Mouse (Mus musculus) heart, embryonic 15.5 days (tissue): ENCODE data around the gene Calhm3. TPM values are rescaled to one million over a fixed set of nuclear protein-coding genes. Genes with fewer than 3 reads are reported as not detected.
"Not testable (repeated sequence)": the region's sequence is repeated elsewhere in the genome, so short reads cannot be mapped to it uniquely, and the experiment has no call there.

ENCODE experiments used
- ATAC-seq: fragments of 200-750 bp; cut with Nextera tagmentation; replicated peaks from 2 replicates; pipeline ENCODE4 v1.8.0; 2017; ENCODE audit warnings: low read depth, moderate TSS enrichment; ENCODE audit not compliant: insufficient number of reproducible peaks, insufficient read depth, low FRiP score
- H3K27ac ChIP-seq: fragments of 300-500 bp; sonication (generic); 2 replicates; pipeline ENCODE4 v1.5.1; 2015; ENCODE audit warnings: mild to moderate bottlenecking, inconsistent platforms
- H3K27me3 ChIP-seq: fragments of 300-500 bp; sonication (generic); 2 replicates; pipeline ENCODE4 v1.6.1; 2015; ENCODE audit warnings: inconsistent platforms
- H3K36me3 ChIP-seq: fragments of 300-500 bp; sonication (generic); 2 replicates; pipeline ENCODE4 v1.6.1; 2015; ENCODE audit warnings: mild to moderate bottlenecking, inconsistent platforms
- H3K4me1 ChIP-seq: fragments of 300-500 bp; sonication (generic); replicated peaks from 2 replicates; pipeline ENCODE4 v1.6.1; 2015; ENCODE audit warnings: inconsistent platforms
- H3K4me2 ChIP-seq: fragments of 300-500 bp; sonication (generic); 2 replicates; pipeline ENCODE4 v1.6.1; 2015; ENCODE audit warnings: inconsistent platforms, mild to moderate bottlenecking, moderate library complexity
- H3K4me3 ChIP-seq: fragments of 300-500 bp; sonication (generic); 2 replicates; pipeline ENCODE4 v1.5.1; 2015; ENCODE audit warnings: mild to moderate bottlenecking, inconsistent platforms
- H3K9ac ChIP-seq: fragments of 300-500 bp; sonication (generic); 2 replicates; pipeline ENCODE4 v1.6.1; 2015; ENCODE audit warnings: mild to moderate bottlenecking, inconsistent platforms
- H3K9me3 ChIP-seq: fragments of 300-500 bp; sonication (generic); replicated peaks from 2 replicates; pipeline ENCODE4 v1.6.1; 2016; ENCODE audit warnings: inconsistent platforms
- WGBS: fragments of 180-500 bp; shearing (Covaris S2); methylation state at CpG from one replicate; pipeline ENCODE4 v1.1.7; 2015; ENCODE audit warnings: mixed read lengths; 5-methylcytosine and 5-hydroxymethylcytosine counted together
- polyA plus RNA-seq: library from polyadenylated mRNA; unstranded; fragments of >200 nt; fragmentation: Nextera tagmentation; extraction: Ambion mirVana; gene quantifications from 2 replicates; pipeline ENCODE4 v1.2.1, GENCODE M21; 2015

The Calhm3 gene
- polyA plus RNA-seq, 1 experiment from 2014 or later: not detected

- Histone ChIP-seq H3K27ac (no peak overlapping the region), H3K9ac (no peak overlapping the region), H3K4me3 (no peak overlapping the region), H3K9me3 (no peaks in the 10 kb centered on the region), H3K36me3 (no peaks in the 10 kb centered on the region), H3K4me1 (peaks cover 12% of the 10 kb centered on the region), H3K27me3 (no peaks in the 10 kb centered on the region), H3K4me2 (no peak overlapping the region)
- no peak for ATAC-seq
- 32% methylated on average over 3 of the region's 3 CpGs for WGBS
These were observed 9.2 kb upstream of the Calhm3 start for GRCm38 (mm10) chr19:47166758-47167157.

GRCm38 (mm10) chr19:47163176-47163744, 5.7 kb upstream of the Calhm3 start:
- no peak for ATAC-seq
- peaks cover 5% of the 10 kb centered on the region for H3K4me1 ChIP-seq
- H3K9me3 ChIP-seq: no peaks in the 10 kb centered on the region
- no peaks in the 10 kb centered on the region for H3K27me3 ChIP-seq
- H3K27ac ChIP-seq: no peak overlapping the region
- H3K4me2 ChIP-seq: no peak overlapping the region
- H3K36me3 ChIP-seq: no peaks in the 10 kb centered on the region
- H3K4me3 ChIP-seq: no peak overlapping the region
- H3K9ac ChIP-seq: no peak overlapping the region
- 88% methylated on average over 6 of the region's 6 CpGs for WGBS

- H3K4me2 ChIP-seq: no peak overlapping the region
- H3K27ac ChIP-seq: no peak overlapping the region
- H3K27me3 ChIP-seq: no peaks in the 10 kb centered on the region
- no peak overlapping the region for H3K4me3 ChIP-seq
- WGBS: 63% methylated on average over 4 of the region's 4 CpGs
- H3K9ac ChIP-seq: no peak overlapping the region
- no peaks in the 10 kb centered on the region for H3K36me3 ChIP-seq
- H3K9me3 ChIP-seq: no peaks in the 10 kb centered on the region
- no peaks in the 10 kb centered on the region for H3K4me1 ChIP-seq
- ATAC-seq: no peak
These were observed 4.1 kb upstream of the Calhm3 start for GRCm38 (mm10) chr19:47161669-47162068.

GRCm38 (mm10) chr19:47153767-47154166, 3.8 kb downstream of the Calhm3 start:
- Histone ChIP-seq H3K27me3 (peaks cover 19% of the 10 kb centered on the region), H3K4me1 (peaks cover 10% of the 10 kb centered on the region), H3K9ac (no peak overlapping the region), H3K9me3 (no peaks in the 10 kb centered on the region), H3K4me2 (no peak overlapping the region), H3K4me3 (no peak overlapping the region), H3K36me3 (no peaks in the 10 kb centered on the region), H3K27ac (no peak overlapping the region)
- 86% methylated on average over 7 of the region's 7 CpGs for WGBS
- no peak for ATAC-seq

- Histone ChIP-seq H3K36me3 (no peaks in the 10 kb centered on the region), H3K27me3 (peaks cover 19% of the 10 kb centered on the region), H3K4me1 (peaks cover 10% of the 10 kb centered on the region), H3K4me3 (peak overlapping the region; percentile 34), H3K9me3 (no peaks in the 10 kb centered on the region), H3K9ac (no peak overlapping the region; the same call in 1 of the 2 replicates), H3K4me2 (peak overlapping the region; percentile 59), H3K27ac (no peak overlapping the region)
- 62% methylated on average over 12 of the region's 12 CpGs for WGBS
- ATAC-seq: no peak
These were observed 5.5 kb downstream of the Calhm3 start for GRCm38 (mm10) chr19:47152062-47152369.

GRCm38 (mm10) chr19:47151332-47152061, 6.1 kb downstream of the Calhm3 start:
- H3K4me3 ChIP-seq: peak overlapping the region; percentile 34

GRCm38 (mm10) chr19:47149854-47150253, 7.7 kb downstream of the Calhm3 start:
- ATAC-seq: no peak
- Histone ChIP-seq H3K36me3 (no peaks in the 10 kb centered on the region), H3K4me3 (no peak overlapping the region), H3K27me3 (peaks cover 19% of the 10 kb centered on the region), H3K9me3 (no peaks in the 10 kb centered on the region), H3K27ac (no peak overlapping the region; the same call in 1 of the 2 replicates), H3K9ac (no peak overlapping the region), H3K4me1 (peaks cover 10% of the 10 kb centered on the region), H3K4me2 (no peak overlapping the region)
- 37% methylated on average over 4 of the region's 4 CpGs for WGBS

More at GRCm38 (mm10) chr19:47151332-47152061, 6.1 kb downstream of the Calhm3 start:
- Histone ChIP-seq H3K9ac (no peak overlapping the region; the same call in 1 of the 2 replicates), H3K9me3 (no peaks in the 10 kb centered on the region), H3K27me3 (peaks cover 19% of the 10 kb centered on the region), H3K4me1 (peaks cover 10% of the 10 kb centered on the region), H3K27ac (no peak overlapping the region), H3K4me2 (peak overlapping the region; percentile 59), H3K36me3 (no peaks in the 10 kb centered on the region)
- no peak for ATAC-seq
- WGBS: 27% methylated on average over 32 of the region's 32 CpGs

- Histone ChIP-seq H3K36me3 (no peaks in the 10 kb centered on the region), H3K4me2 (no peak overlapping the region), H3K27me3 (peaks cover 19% of the 10 kb centered on the region), H3K4me3 (no peak overlapping the region), H3K9ac (no peak overlapping the region), H3K9me3 (no peaks in the 10 kb centered on the region), H3K27ac (no peak overlapping the region), H3K4me1 (peaks cover 10% of the 10 kb centered on the region)
- 68% methylated on average over 5 of the region's 5 CpGs for WGBS
- ATAC-seq: no peak
These were observed 9.2 kb downstream of the Calhm3 start for GRCm38 (mm10) chr19:47148267-47148847.

GRCm38 (mm10) chr19:47144154-47144553, 13.4 kb downstream of the Calhm3 start, which contains the start of gene Calhm1:
Gene Calhm1 (minus strand): TSS chr19:47144254.
- no peak within 1 kb of the TSS for H3K4me2 ChIP-seq
- no peaks in the 10 kb centered on the region for H3K27me3 ChIP-seq
- no peaks in the 10 kb centered on the region for H3K9me3 ChIP-seq

GRCm38 (mm10) chr19:47142438-47142837, 15.1 kb downstream of the Calhm3 start:
- no peaks in the 10 kb centered on the region for H3K36me3 ChIP-seq
- H3K4me2 ChIP-seq: no peak overlapping the region
- no peaks in the 10 kb centered on the region for H3K9me3 ChIP-seq
- no peak for ATAC-seq
- peaks cover 15% of the 10 kb centered on the region for H3K4me1 ChIP-seq
- H3K27ac ChIP-seq: no peak overlapping the region
- H3K9ac ChIP-seq: no peak overlapping the region
- 70% methylated on average over 6 of the region's 6 CpGs for WGBS
- no peak overlapping the region for H3K4me3 ChIP-seq
- no peaks in the 10 kb centered on the region for H3K27me3 ChIP-seq

More at GRCm38 (mm10) chr19:47144154-47144553, 13.4 kb downstream of the Calhm3 start, which contains the start of gene Calhm1:
- 80% methylated on average over 6 of the region's 6 CpGs for WGBS
- no peaks in the 10 kb centered on the region for H3K36me3 ChIP-seq
- ATAC-seq: no peak
- no peaks in the 10 kb centered on the region; the same call in none of the 2 replicates for H3K4me1 ChIP-seq
- no peak within 1 kb of the TSS for H3K9ac ChIP-seq
- no peak within 1 kb of the TSS for H3K4me3 ChIP-seq
- H3K27ac ChIP-seq: no peak within 1 kb of the TSS

- H3K9me3 ChIP-seq, H3K27me3 ChIP-seq, H3K4me2 ChIP-seq, H3K27ac ChIP-seq, H3K36me3 ChIP-seq, ATAC-seq, H3K9ac ChIP-seq, H3K4me3 ChIP-seq: not testable (repeated sequence)
- WGBS: 35% methylated on average over 7 of the region's 7 CpGs
- peaks cover 31% of the 10 kb centered on the region for H3K4me1 ChIP-seq
These were observed 18.0 kb downstream of the Calhm3 start for GRCm38 (mm10) chr19:47139611-47140010.
